Mouse (Mus musculus) lung, adult 2 months (tissue): ENCODE measurements around the gene Cyth4.

ENCODE experiments used
- CTCF ChIP-seq: fragments of 200-500 bp; IDR thresholded peaks from 2 replicates; pipeline ENCODE4 v1.5.1; 2011; ENCODE audit warnings: mild to moderate bottlenecking, low read length, control low read depth; ENCODE audit not compliant: insufficient read depth
- POLR2A ChIP-seq: fragments of 200-500 bp; IDR thresholded peaks from 2 replicates; pipeline ENCODE4 v1.6.1; 2011; ENCODE audit warnings: low read depth, mild to moderate bottlenecking, control low read depth, low read length, borderline replicate concordance; ENCODE audit errors: extremely low read depth

GRCm38 (mm10) chr15:78633413-78633812 is 36.6 kb downstream of the Cyth4 start:
- no peak for TF ChIP-seq CTCF
- no peak for TF ChIP-seq POLR2A
